34 mouse cellular contexts compared by ENCODE assay signal in genomic region chrX:139778886-139779285, GRCm38 (mm10). TPM values are rescaled to one million over a fixed set of nuclear protein-coding genes. Genes with fewer than 3 reads are reported as not detected.
"Had no signal": no experiment of that assay in that cellular context is flagged by ENCODE, and none has a peak within 500 bp of the region (broad histone marks: within the 10 kb centered on the region; RNA-seq: fewer than 3 reads in every experiment).

No protein-coding gene starts in this region.

- H3K36me3 ChIP-seq: embryonic facial prominence, embryonic 10.5 days; embryonic facial prominence, embryonic 12.5 days; embryonic facial prominence, embryonic 13.5 days; embryonic facial prominence, embryonic 15.5 days; forebrain, embryonic 10.5 days; forebrain, embryonic 12.5 days; forebrain, embryonic 15.5 days had no signal

- H3K9ac ChIP-seq: embryonic facial prominence, embryonic 12.5 days; embryonic facial prominence, embryonic 13.5 days; embryonic facial prominence, embryonic 15.5 days; forebrain, embryonic 12.5 days; forebrain, embryonic 13.5 days; forebrain, embryonic 15.5 days; forebrain, postnatal 0 days had no signal

- DNase-seq: cerebellum, adult 18-20 months; cerebellum, adult 2 months; cerebellum, adult 8-10 months; cerebellum, adult 9-10 months; cerebellum, adult 9-11 months; cerebellum, postnatal 25 days; cerebellum, postnatal 36 days; embryo, embryonic 11 days; forebrain, postnatal 0 days; gastrocnemius, adult 2 months; gastrocnemius, postnatal 10 days; gastrocnemius, postnatal 14 days; gastrocnemius, postnatal 25 days; gastrocnemius, postnatal 36 days; heart, adult 11 months; heart, adult 18-20 months had no signal

- H3K27ac ChIP-seq: embryonic facial prominence, embryonic 10.5 days; embryonic facial prominence, embryonic 12.5 days; embryonic facial prominence, embryonic 13.5 days; embryonic facial prominence, embryonic 15.5 days; forebrain, embryonic 10.5 days; forebrain, embryonic 12.5 days; forebrain, embryonic 13.5 days; forebrain, embryonic 15.5 days; gastrocnemius, adult 2 months had no signal

- H3K4me3 ChIP-seq: embryonic facial prominence, embryonic 10.5 days; embryonic facial prominence, embryonic 12.5 days; embryonic facial prominence, embryonic 13.5 days; embryonic facial prominence, embryonic 15.5 days; erythroblast, embryonic 14.5 days; forebrain, embryonic 10.5 days; forebrain, embryonic 12.5 days; forebrain, embryonic 13.5 days; forebrain, embryonic 15.5 days; gastrocnemius, adult 2 months had no signal

- H3K9me3 ChIP-seq: embryonic facial prominence, embryonic 10.5 days; embryonic facial prominence, embryonic 12.5 days; embryonic facial prominence, embryonic 13.5 days; embryonic facial prominence, embryonic 15.5 days; forebrain, embryonic 10.5 days; forebrain, embryonic 12.5 days; forebrain, embryonic 13.5 days; forebrain, embryonic 15.5 days had no signal

- ATAC-seq: forebrain, embryonic 13.5 days; forebrain, embryonic 14.5 days; forebrain, embryonic 15.5 days; forebrain, embryonic 16.5 days; forebrain, postnatal 0 days had no signal

- H3K27me3 ChIP-seq: forebrain, embryonic 15.5 days had no signal

- H3K4me1 ChIP-seq: embryonic facial prominence, embryonic 12.5 days; embryonic facial prominence, embryonic 13.5 days; embryonic facial prominence, embryonic 15.5 days; forebrain, embryonic 15.5 days had no signal

- H3K4me2 ChIP-seq: embryonic facial prominence, embryonic 12.5 days; embryonic facial prominence, embryonic 13.5 days; embryonic facial prominence, embryonic 15.5 days; forebrain, embryonic 12.5 days; forebrain, embryonic 13.5 days; forebrain, embryonic 15.5 days had no signal

RNA-seq across cellular contexts. Expression of gene Ripply1, which starts 3.3 kb away (rescaled TPM):
- total RNA-seq: common myeloid progenitor, adult 5-6 weeks; forebrain, postnatal 0 days; gastrocnemius, adult 18-20 months; gastrocnemius, adult 2 months; gastrocnemius, adult 8-10 months; gastrocnemius, postnatal 25 days; gastrocnemius, postnatal 36 days; granulocyte monocyte progenitor cell, adult 5-6 weeks; heart, adult 18-20 months had no signal
- polyA plus RNA-seq: cortical plate, adult 2 months; embryonic facial prominence, embryonic 11.5 days; embryonic facial prominence, embryonic 12.5 days; embryonic facial prominence, embryonic 13.5 days; erythroblast, embryonic 14.5 days; forebrain, embryonic 11.5 days; forebrain, embryonic 12.5 days; forebrain, embryonic 13.5 days; forebrain, embryonic 14.5 days; forebrain, embryonic 15.5 days; forebrain, embryonic 16.5 days; forebrain, postnatal 0 days had no signal

RNA-seq across cellular contexts. Expression of gene Cldn2, which starts 21.7 kb away (rescaled TPM):
- total RNA-seq: common myeloid progenitor, adult 5-6 weeks; gastrocnemius, adult 2 months; gastrocnemius, postnatal 25 days; gastrocnemius, postnatal 36 days; granulocyte monocyte progenitor cell, adult 5-6 weeks; heart, adult 18-20 months had no signal
- polyA plus RNA-seq: embryonic facial prominence, embryonic 11.5 days; embryonic facial prominence, embryonic 13.5 days; erythroblast, embryonic 14.5 days had no signal
